Mouse (Mus musculus): ENCODE data around the gene Noxo1. TPM values are rescaled to one million over a fixed set of nuclear protein-coding genes. Genes with fewer than 3 reads are reported as not detected.
"Not testable (repeated sequence)": the region's sequence is repeated elsewhere in the genome, so short reads cannot be mapped to it uniquely, and the experiment has no call there.

Noxo1 gene
- under 1 TPM; 0.59 to 0.61 TPM for total RNA-seq (2021)
- long read RNA-seq, experiment 1 = 0 reads
- long read RNA-seq, experiment 2, partial matches to known transcripts = 0 of 1 reads
- long read RNA-seq, experiment 2, other reads (novel, unspliced or antisense) = 1 of 1 reads

GRCm38 (mm10) chr17:24696011-24696697 is at the start of gene Noxo1, which contains the start of gene Gfer:
Gene Noxo1 (plus strand): TSS chr17:24696234.
Gene Gfer (minus strand): TSS chr17:24696156.
- DNase-seq = peak; percentile 92

GRCm38 (mm10) chr17:24646381-24646780 is 49.7 kb upstream of the Noxo1 start:
- DNase-seq = no peak

GRCm38 (mm10) chr17:24647493-24647892 is 48.5 kb upstream of the Noxo1 start:
- DNase-seq = no peak

- DNase-seq = no peak
Observed at GRCm38 (mm10) chr17:24648731-24649377, 47.2 kb upstream of the Noxo1 start.

GRCm38 (mm10) chr17:24649581-24650069 is 46.4 kb upstream of the Noxo1 start:
- peak; percentile 68 for DNase-seq

- DNase-seq = peak; percentile 71
Observed at GRCm38 (mm10) chr17:24650070-24650616, 45.9 kb upstream of the Noxo1 start, which contains the start of gene Slc9a3r2. Gene Slc9a3r2 (minus strand): TSS chr17:24650327.

GRCm38 (mm10) chr17:24650766-24651165 is 45.3 kb upstream of the Noxo1 start:
- no peak for DNase-seq

GRCm38 (mm10) chr17:24651835-24652234 is 44.2 kb upstream of the Noxo1 start:
- DNase-seq = no peak

- peak; percentile 53 for DNase-seq
Observed at GRCm38 (mm10) chr17:24653967-24654710, 41.9 kb upstream of the Noxo1 start.

- DNase-seq = no peak
Observed at GRCm38 (mm10) chr17:24654969-24655368, 41.1 kb upstream of the Noxo1 start.

GRCm38 (mm10) chr17:24658017-24658758 is 37.8 kb upstream of the Noxo1 start, which contains the start of gene Npw:
Gene Npw (minus strand): TSS chr17:24658457.
- DNase-seq = no peak

- DNase-seq = not testable (repeated sequence)
Observed at GRCm38 (mm10) chr17:24667011-24667410, 29.0 kb upstream of the Noxo1 start.

- no peak for DNase-seq
Observed at GRCm38 (mm10) chr17:24667416-24667815, 28.6 kb upstream of the Noxo1 start.

GRCm38 (mm10) chr17:24669214-24669544 is 26.9 kb upstream of the Noxo1 start:
- not testable (repeated sequence) for DNase-seq

- peak; percentile 91 for DNase-seq
Observed at GRCm38 (mm10) chr17:24669545-24670245, 26.3 kb upstream of the Noxo1 start, which contains the start of gene Zfp598. Gene Zfp598 (plus strand): TSS chr17:24669687.

- DNase-seq = no peak
Observed at GRCm38 (mm10) chr17:24670246-24670844, 25.7 kb upstream of the Noxo1 start.

GRCm38 (mm10) chr17:24671346-24671745 is 24.7 kb upstream of the Noxo1 start:
- no peak for DNase-seq

- peak; percentile 41 for DNase-seq
Observed at GRCm38 (mm10) chr17:24672141-24672540, 23.9 kb upstream of the Noxo1 start.

- no peak for DNase-seq
Observed at GRCm38 (mm10) chr17:24674277-24674676, 21.8 kb upstream of the Noxo1 start.

GRCm38 (mm10) chr17:24676187-24676586 is 19.8 kb upstream of the Noxo1 start:
- no peak for DNase-seq

All from gastrocnemius, postnatal 25 days (tissue).